Mouse (Mus musculus) ES-E14 (cell line): Measurements from ENCODE around the gene Rpl23a. TPM values are rescaled to one million over a fixed set of nuclear protein-coding genes. Genes with fewer than 3 reads are reported as not detected.
A peak's percentile ranks its signal among the peaks of the same experiment; 100 is the strongest.

Experiments used
- DNase-seq: peaks from one replicate; pipeline ENCODE4 v3.0.0-alpha.2; 2013; ENCODE audit warnings: low read depth, low spot score
- H3K27ac ChIP-seq: 2 replicates; pipeline ENCODE4 v1.5.1; 2012; ENCODE audit warnings: low read depth, mild to moderate bottlenecking, low read length, moderate library complexity, mixed read lengths; ENCODE audit not compliant: poor library complexity, insufficient read depth, severe bottlenecking
- H3K36me3 ChIP-seq: 2 replicates; pipeline ENCODE4 v1.6.1; 2012; ENCODE audit warnings: mild to moderate bottlenecking, low read length, moderate library complexity, mixed read lengths; ENCODE audit not compliant: control insufficient read depth, poor library complexity, insufficient read depth, severe bottlenecking
- H3K4me1 ChIP-seq, 2 experiments: fragments of 150-350 bp in 1 of 2; sonication (generic) in 1 of 2; 2 replicates each; pipeline ENCODE4 v1.6.1; 2012; ENCODE audit warnings: low read length in 2 of 2, mild to moderate bottlenecking in 1 of 2, mixed read lengths in 1 of 2; ENCODE audit not compliant: control insufficient read depth in 2 of 2, insufficient read depth in 2 of 2, poor library complexity in 1 of 2
- H3K4me3 ChIP-seq, 2 experiments: fragments of 150-350 bp in 1 of 2; sonication (generic) in 1 of 2; 2 replicates each; pipeline ENCODE4 v1.5.1; 2012; ENCODE audit warnings: low read length in 2 of 2, low read depth in 1 of 2, mild to moderate bottlenecking in 1 of 2, mixed read lengths in 1 of 2; ENCODE audit not compliant: insufficient read depth in 1 of 2, poor library complexity in 1 of 2, severe bottlenecking in 1 of 2
- H3K9ac ChIP-seq: 2 replicates; pipeline ENCODE4 v1.6.1; 2012; ENCODE audit warnings: low read depth, mild to moderate bottlenecking, low read length, mixed read lengths; ENCODE audit not compliant: poor library complexity, insufficient read depth, severe bottlenecking
- H3K9me3 ChIP-seq: fragments of 150-350 bp; sonication (generic); 2 replicates; pipeline ENCODE4 v1.6.1; 2012; ENCODE audit warnings: low read depth, mild to moderate bottlenecking, low read length; ENCODE audit not compliant: control insufficient read depth, insufficient read depth
- CHD2 ChIP-seq: IDR thresholded peaks from 2 replicates; pipeline ENCODE4 v1.6.1; 2014; ENCODE audit warnings: mild to moderate bottlenecking, low read depth, low read length, inconsistent platforms
- HCFC1 ChIP-seq: IDR thresholded peaks from 2 replicates; pipeline ENCODE4 v1.6.1; 2012; ENCODE audit warnings: low read length, inconsistent platforms, borderline replicate concordance; ENCODE audit not compliant: insufficient read depth
- MAFK ChIP-seq: IDR thresholded peaks from 2 replicates; pipeline ENCODE4 v1.6.1; 2014; ENCODE audit warnings: mild to moderate bottlenecking, low read depth, low read length, inconsistent platforms; ENCODE audit not compliant: insufficient read depth
- ZC3H11A ChIP-seq: IDR thresholded peaks from 2 replicates; pipeline ENCODE4 v1.6.1; 2012; ENCODE audit warnings: low read depth, mild to moderate bottlenecking, inconsistent platforms, low read length, borderline replicate concordance
- ZNF384 ChIP-seq: IDR thresholded peaks from 2 replicates; pipeline ENCODE4 v1.6.1; 2012; ENCODE audit warnings: low read depth, low read length, inconsistent platforms
- in situ Hi-C, 2 experiments: fragments of 600-800 bp; cut with MboI; formaldehyde crosslinking; loops; one replicate each; pipeline ENCODE4 v1.15.1; 2025; ENCODE audit warnings: low sequenced_read_pairs in 2 of 2, inconsistent platforms in 1 of 2; ENCODE audit not compliant: unreplicated experiment in 2 of 2
- total RNA-seq: library from RNA; depleted of rRNA; stranded (reverse); fragments of 300-350 nt; gene quantifications from 2 replicates; pipeline ENCODE4 v1.2.3, GENCODE M21; 2012

The Rpl23a gene
- total RNA-seq, 1 experiment, result 2,664 TPM

- DNase-seq, result no peak
- TF ChIP-seq MAFK, result no peak
- no peak for TF ChIP-seq ZNF384
- TF ChIP-seq ZC3H11A, result no peak
- no peak for TF ChIP-seq CHD2
- TF ChIP-seq HCFC1, result no peak
- in situ Hi-C loops, result no loop called here
Observed at GRCm38 (mm10) chr11:78152299-78153231, 30.8 kb downstream of the Rpl23a start.

GRCm38 (mm10) chr11:78151161-78151560, 32.2 kb downstream of the Rpl23a start:
- peaks cover 6 to 9% of the 10 kb centered on the region in 2 experiments; a peak in 3 of 4 replicates for H3K4me1 ChIP-seq
- in situ Hi-C loops, result no loop called here
- H3K9ac ChIP-seq, result no peak overlapping the region
- no peak for TF ChIP-seq HCFC1
- 0 out of 2 replicates have a peak, but pooled peaks have one; percentile 49 for TF ChIP-seq ZNF384
- no peak for TF ChIP-seq MAFK
- TF ChIP-seq CHD2, result no peak
- peak; percentile 28 for TF ChIP-seq ZC3H11A
- no peak overlapping the region for H3K4me3 ChIP-seq
- no peaks in the 10 kb centered on the region for H3K9me3 ChIP-seq
- H3K36me3 ChIP-seq, result peaks cover 20% of the 10 kb centered on the region
- no peak overlapping the region for H3K27ac ChIP-seq
- DNase-seq, result no peak

More at GRCm38 (mm10) chr11:78152299-78153231, 30.8 kb downstream of the Rpl23a start:
- Histone ChIP-seq H3K9me3 (no peaks in the 10 kb centered on the region), H3K9ac (no peak overlapping the region), H3K36me3 (peaks cover 23% of the 10 kb centered on the region), H3K4me1 (peaks cover 0 to 7% of the 10 kb centered on the region in 2 experiments; a peak in 2 of 4 replicates), H3K4me3 (no peak overlapping the region), H3K27ac (no peak overlapping the region)

- H3K9ac ChIP-seq, result no peak overlapping the region
- TF ChIP-seq MAFK (no peak), HCFC1 (no peak), ZC3H11A (no peak), CHD2 (no peak), ZNF384 (no peak)
- in situ Hi-C loops, result no loop called here
- H3K27ac ChIP-seq, result no peak overlapping the region
- peaks cover 7 to 11% of the 10 kb centered on the region in 2 experiments; a peak in 3 of 4 replicates for H3K4me1 ChIP-seq
- H3K9me3 ChIP-seq, result no peaks in the 10 kb centered on the region
- no peak for DNase-seq
- H3K4me3 ChIP-seq, result no peak overlapping the region
- peaks cover 15% of the 10 kb centered on the region for H3K36me3 ChIP-seq
Observed at GRCm38 (mm10) chr11:78146707-78147543, 36.5 kb downstream of the Rpl23a start.

GRCm38 (mm10) chr11:78146168-78146567, 37.2 kb downstream of the Rpl23a start:
- Histone ChIP-seq H3K9me3 (no peaks in the 10 kb centered on the region), H3K4me1 (peaks cover 7 to 11% of the 10 kb centered on the region in 2 experiments; a peak in 3 of 4 replicates), H3K27ac (no peak overlapping the region), H3K4me3 (no peak overlapping the region), H3K36me3 (peaks cover 19% of the 10 kb centered on the region), H3K9ac (no peak overlapping the region)
- no peak for TF ChIP-seq CHD2
- TF ChIP-seq ZC3H11A, result no peak
- no peak for TF ChIP-seq HCFC1
- TF ChIP-seq MAFK, result no peak
- TF ChIP-seq ZNF384, result no peak
- in situ Hi-C loops, result no loop called here
- no peak for DNase-seq
